Mouse (Mus musculus): ENCODE measurements around the gene Zfp831. TPM values are rescaled to one million over a fixed set of nuclear protein-coding genes. Genes with fewer than 3 reads are reported as not detected.
A peak's percentile ranks its signal among the peaks of the same experiment; 100 is the strongest.

Zfp831 gene
- polyA plus RNA-seq, 1 experiment, result 0.04 TPM

- DNase-seq (ENCODE audit: low spot score), result no peak
Measured at GRCm38 (mm10) chr2:174644975-174645374, 1.6 kb downstream of the Zfp831 start.

GRCm38 (mm10) chr2:174652864-174653263 is 9.5 kb downstream of the Zfp831 start:
- DNase-seq (ENCODE audit: low spot score), result no peak

GRCm38 (mm10) chr2:174655341-174655740 is 12.0 kb downstream of the Zfp831 start:
- no peak for DNase-seq (ENCODE audit: low spot score)

- DNase-seq (ENCODE audit: low spot score), result no peak
Measured at GRCm38 (mm10) chr2:174658229-174658844, 15.0 kb downstream of the Zfp831 start.

GRCm38 (mm10) chr2:174659874-174660273 is 16.5 kb downstream of the Zfp831 start:
- DNase-seq (ENCODE audit: low spot score), result no peak

- DNase-seq (ENCODE audit: low spot score), result no peak
Measured at GRCm38 (mm10) chr2:174660321-174660720, 17.0 kb downstream of the Zfp831 start.

GRCm38 (mm10) chr2:174661436-174662171 is 18.3 kb downstream of the Zfp831 start:
- DNase-seq (ENCODE audit: low spot score), result no peak

GRCm38 (mm10) chr2:174662593-174662992 is 19.3 kb downstream of the Zfp831 start:
- DNase-seq (ENCODE audit: low spot score), result no peak

- no peak for DNase-seq (ENCODE audit: low spot score)
Measured at GRCm38 (mm10) chr2:174665404-174665803, 22.1 kb downstream of the Zfp831 start.

- no peak for DNase-seq (ENCODE audit: low spot score)
Measured at GRCm38 (mm10) chr2:174668806-174669205, 25.5 kb downstream of the Zfp831 start.

GRCm38 (mm10) chr2:174672506-174673190 is 29.3 kb downstream of the Zfp831 start:
- no peak for DNase-seq (ENCODE audit: low spot score)

- DNase-seq (ENCODE audit: low spot score), result peak; percentile 66
Measured at GRCm38 (mm10) chr2:174673592-174674286, 30.4 kb downstream of the Zfp831 start.

GRCm38 (mm10) chr2:174674287-174675045 is 31.1 kb downstream of the Zfp831 start:
- no peak for DNase-seq (ENCODE audit: low spot score)

GRCm38 (mm10) chr2:174675642-174676041 is 32.3 kb downstream of the Zfp831 start:
- DNase-seq (ENCODE audit: low spot score), result no peak

- no peak for DNase-seq (ENCODE audit: low spot score)
Measured at GRCm38 (mm10) chr2:174701351-174701750, 58.0 kb downstream of the Zfp831 start.

- no peak for DNase-seq (ENCODE audit: low spot score)
Measured at GRCm38 (mm10) chr2:174707101-174707500, 63.8 kb downstream of the Zfp831 start.

GRCm38 (mm10) chr2:174708587-174708986 is 65.3 kb downstream of the Zfp831 start:
- DNase-seq (ENCODE audit: low spot score), result no peak

- DNase-seq (ENCODE audit: low spot score), result no peak
Measured at GRCm38 (mm10) chr2:174710185-174710584, 66.9 kb downstream of the Zfp831 start.

GRCm38 (mm10) chr2:174712043-174712442 is 68.7 kb downstream of the Zfp831 start:
- DNase-seq (ENCODE audit: low spot score), result no peak

- DNase-seq (ENCODE audit: low spot score), result no peak
Measured at GRCm38 (mm10) chr2:174715938-174716337, 72.6 kb downstream of the Zfp831 start.

- no peak for DNase-seq (ENCODE audit: low spot score)
Measured at GRCm38 (mm10) chr2:174717857-174718256, 74.5 kb downstream of the Zfp831 start.

Measured in urinary bladder, adult 2 months (tissue).